In the genomic region with DNA sequence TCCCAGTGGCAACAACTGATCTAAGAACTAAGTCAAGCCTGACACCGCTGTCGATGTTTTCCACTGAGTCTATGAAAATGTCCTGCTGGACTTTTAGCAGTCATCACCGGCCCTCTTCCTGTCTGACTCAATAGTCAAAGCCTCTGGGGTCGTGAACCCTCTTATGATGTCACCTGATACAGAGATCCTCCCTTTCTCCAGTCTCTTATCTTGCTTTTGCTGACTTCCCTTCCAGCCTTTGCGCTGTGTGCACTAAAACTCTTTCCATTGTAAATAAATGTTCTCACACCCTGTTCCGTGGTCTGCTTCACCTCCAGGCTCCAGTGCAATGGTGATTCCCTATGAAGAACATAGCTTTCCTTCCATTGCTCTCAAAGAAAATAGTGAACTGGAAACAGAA, we compare ENCODE assay signal across 13 mouse cellular contexts. TPM values are rescaled to one million over a fixed set of nuclear protein-coding genes. Genes with fewer than 3 reads are reported as not detected.
DNase-seq lines count a peak whose midpoint lies in the region; ATAC-seq lines count a peak whose summit lies in the region.
"Had no signal": no experiment of that assay in that cellular context is flagged by ENCODE, and none has a peak within 500 bp of the region (broad histone marks: within the 10 kb centered on the region; RNA-seq: fewer than 3 reads in every experiment).

No protein-coding gene starts in this region.

- no peaks in the 10 kb centered on the region for H3K27me3 ChIP-seq in lung, embryonic 16.5 days (ENCODE audit: control insufficient read depth, insufficient read depth, low read depth, low read length)
- H3K27me3 ChIP-seq in forebrain, embryonic 11.5 days (ENCODE audit: control insufficient read depth, insufficient read depth, low read length): no peaks in the 10 kb centered on the region
- H3K27me3 ChIP-seq in forebrain, embryonic 13.5 days: no peaks in the 10 kb centered on the region
- H3K27me3 ChIP-seq: limb, embryonic 15.5 days had no signal

- peak; percentile 64 for ATAC-seq in lung, embryonic 16.5 days (ENCODE audit: low read depth)
- no peak for ATAC-seq in forebrain, embryonic 11.5 days (replicated peaks; ENCODE audit: low FRiP score)
- ATAC-seq in forebrain, embryonic 13.5 days: no peak

- H3K36me3 ChIP-seq in lung, embryonic 16.5 days (ENCODE audit: control insufficient read depth, insufficient read depth, low read length): no peaks in the 10 kb centered on the region
- no peaks in the 10 kb centered on the region for H3K36me3 ChIP-seq in forebrain, embryonic 11.5 days (ENCODE audit: control insufficient read depth, insufficient read depth, low read length)
- H3K36me3 ChIP-seq in forebrain, embryonic 13.5 days (ENCODE audit: poor library complexity, severe bottlenecking): no peaks in the 10 kb centered on the region
- H3K36me3 ChIP-seq: limb, embryonic 15.5 days had no signal

- intact Hi-C loops in heart, postnatal 25 days (cut with DNase I): no loop called here

- H3K4me3 ChIP-seq in lung, embryonic 16.5 days (ENCODE audit: low read length): no peak overlapping the region
- no peak overlapping the region for H3K4me3 ChIP-seq in forebrain, embryonic 11.5 days (ENCODE audit: low read depth, low read length)
- no peak overlapping the region for H3K4me3 ChIP-seq in forebrain, embryonic 13.5 days
- H3K4me3 ChIP-seq: limb, embryonic 15.5 days had no signal

- no peak overlapping the region for H3K4me2 ChIP-seq in lung, embryonic 16.5 days (ENCODE audit: low read depth, low read length)
- H3K4me2 ChIP-seq in forebrain, embryonic 11.5 days (ENCODE audit: low read depth, low read length, severe bottlenecking): no peak overlapping the region
- H3K4me2 ChIP-seq in forebrain, embryonic 13.5 days: no peak overlapping the region
- H3K4me2 ChIP-seq: limb, embryonic 15.5 days had no signal

- H3K9me3 ChIP-seq in lung, embryonic 16.5 days (ENCODE audit: control insufficient read depth, low read length): no peaks in the 10 kb centered on the region
- H3K9me3 ChIP-seq in forebrain, embryonic 11.5 days (ENCODE audit: control insufficient read depth, low read length): no peaks in the 10 kb centered on the region
- H3K9me3 ChIP-seq in forebrain, embryonic 13.5 days (replicated peaks): no peaks in the 10 kb centered on the region
- H3K9me3 ChIP-seq: limb, embryonic 15.5 days had no signal

- 58% methylated on average over 6 of the region's 6 CpGs for WGBS in lung, embryonic 16.5 days
- WGBS in forebrain, embryonic 11.5 days: 84% methylated on average over 6 of the region's 6 CpGs
- WGBS in forebrain, embryonic 13.5 days: 89% methylated on average over 6 of the region's 6 CpGs

- H3K9ac ChIP-seq in lung, embryonic 16.5 days (ENCODE audit: low read length): no peak overlapping the region
- no peak overlapping the region for H3K9ac ChIP-seq in forebrain, embryonic 11.5 days (ENCODE audit: low read length)
- no peak overlapping the region for H3K9ac ChIP-seq in forebrain, embryonic 13.5 days
- H3K9ac ChIP-seq: limb, embryonic 15.5 days had no signal

- H3K27ac ChIP-seq in lung, embryonic 16.5 days (ENCODE audit: low read length): 0 out of 2 replicates have a peak overlapping the region, but pooled peaks have one; percentile 2
- no peak overlapping the region for H3K27ac ChIP-seq in forebrain, embryonic 11.5 days (ENCODE audit: low read depth, low read length)
- H3K27ac ChIP-seq in forebrain, embryonic 13.5 days: no peak overlapping the region
- H3K27ac ChIP-seq: limb, embryonic 15.5 days had no signal

- DNase-seq in 3T3-L1 (ENCODE audit: low read depth, low spot score): peak; percentile 66
- DNase-seq in heart, adult 11 months: peak; percentile 96
- DNase-seq in heart, postnatal 25 days (ENCODE audit: low spot score): peak; percentile 43
- no peak for DNase-seq in forebrain, embryonic 11.5 days (ENCODE audit: low spot score)
- DNase-seq in thymus, postnatal 25 days: no peak
- DNase-seq in gastrocnemius, adult 18-20 months (ENCODE audit: low spot score): no peak
- DNase-seq: gastrocnemius, postnatal 25 days; kidney, adult 11 months had no signal

- H3K4me1 ChIP-seq in lung, embryonic 16.5 days (replicated peaks; ENCODE audit: control insufficient read depth, insufficient read depth, low read length): peaks cover 26% of the 10 kb centered on the region
- H3K4me1 ChIP-seq in forebrain, embryonic 11.5 days (replicated peaks; ENCODE audit: control insufficient read depth, insufficient read depth, low read length): peaks cover 3% of the 10 kb centered on the region; the same call in 1 of the 2 replicates
- peaks cover 40% of the 10 kb centered on the region for H3K4me1 ChIP-seq in forebrain, embryonic 13.5 days

RNA-seq across cellular contexts. Expression of a gene that starts 16.3 kb away (rescaled TPM):
- total RNA-seq in heart, postnatal 25 days (2021): not detected
- not detected in 2 replicates for polyA plus RNA-seq in lung, embryonic 16.5 days (2015; fragmentation: Nextera tagmentation; extraction: Ambion mirVana)
- not detected in 2 replicates for polyA plus RNA-seq in forebrain, embryonic 11.5 days (2014; fragmentation: Nextera tagmentation; extraction: Ambion mirVana)
- polyA plus RNA-seq in forebrain, embryonic 13.5 days (2015; fragmentation: Nextera tagmentation; extraction: Ambion mirVana): not detected in 2 replicates
- total RNA-seq in gastrocnemius, adult 18-20 months (2021): not detected
- total RNA-seq: gastrocnemius, postnatal 25 days; left cerebral cortex, adult 18-20 months had no signal
- polyA plus RNA-seq: cortical plate, adult 2 months; limb, embryonic 15.5 days had no signal

Comparison
In these comparisons a context has a peak if more than half of its experiments do, and no peak if none do; other contexts are left out.
1. DNase-seq: peak in 3T3-L1 (single experiment), heart, adult 11 months (single experiment) and heart, postnatal 25 days (single experiment); none in forebrain, embryonic 11.5 days (single experiment), thymus, postnatal 25 days (single experiment) and gastrocnemius, adult 18-20 months (single experiment).